Mouse (Mus musculus): ENCODE measurements around the gene Gpr31b.
"Not testable (repeated sequence)": the region's sequence is repeated elsewhere in the genome, so short reads cannot be mapped to it uniquely, and the experiment has no call there.

- not testable (repeated sequence) for TF ChIP-seq CTCF (IDR thresholded peaks at IDR 0.05; ENCODE audit: control insufficient read depth, insufficient read depth, insufficient read length); MAX (IDR thresholded peaks at IDR 0.05); USF1 (IDR thresholded peaks at IDR 0.05; ENCODE audit: low read depth); CEBPB (IDR thresholded peaks at IDR 0.05; ENCODE audit: low read depth); FOSL1 (IDR thresholded peaks at IDR 0.05; ENCODE audit: insufficient read depth, low read length, poor library complexity, severe bottlenecking); MYOG (IDR thresholded peaks at IDR 0.05; ENCODE audit: control insufficient read depth, extremely low read depth, insufficient read length)
Measured at GRCm38 (mm10) chr17:13006546-13006945, 45.5 kb downstream of the Gpr31b start, which contains the start of gene Sod2.

All from C2C12 (cell line).